Mouse (Mus musculus) layer of hippocampus, adult 18-20 months (tissue): ENCODE data around the gene Faf2. TPM values are rescaled to one million over a fixed set of nuclear protein-coding genes. Genes with fewer than 3 reads are reported as not detected.
A peak's percentile ranks its signal among the peaks of the same experiment; 100 is the strongest.

ENCODE experiments used
- DNase-seq, 2 experiments: peaks; one replicate each; pipeline ENCODE4 v3.0.0; 2022; ENCODE audit warnings: low spot score in 2 of 2
- total RNA-seq, 2 experiments: library from RNA; stranded (reverse); gene quantifications; 2 replicates each; pipeline ENCODE4 v1.2.3; 2021

The Faf2 gene
- total RNA-seq, 2 experiments from 2014 or later, result 52.8 to 56.7 TPM

- DNase-seq, result no peak
Observed at GRCm38 (mm10) chr13:54678263-54678662, 56.7 kb downstream of the Faf2 start.

DNA sequence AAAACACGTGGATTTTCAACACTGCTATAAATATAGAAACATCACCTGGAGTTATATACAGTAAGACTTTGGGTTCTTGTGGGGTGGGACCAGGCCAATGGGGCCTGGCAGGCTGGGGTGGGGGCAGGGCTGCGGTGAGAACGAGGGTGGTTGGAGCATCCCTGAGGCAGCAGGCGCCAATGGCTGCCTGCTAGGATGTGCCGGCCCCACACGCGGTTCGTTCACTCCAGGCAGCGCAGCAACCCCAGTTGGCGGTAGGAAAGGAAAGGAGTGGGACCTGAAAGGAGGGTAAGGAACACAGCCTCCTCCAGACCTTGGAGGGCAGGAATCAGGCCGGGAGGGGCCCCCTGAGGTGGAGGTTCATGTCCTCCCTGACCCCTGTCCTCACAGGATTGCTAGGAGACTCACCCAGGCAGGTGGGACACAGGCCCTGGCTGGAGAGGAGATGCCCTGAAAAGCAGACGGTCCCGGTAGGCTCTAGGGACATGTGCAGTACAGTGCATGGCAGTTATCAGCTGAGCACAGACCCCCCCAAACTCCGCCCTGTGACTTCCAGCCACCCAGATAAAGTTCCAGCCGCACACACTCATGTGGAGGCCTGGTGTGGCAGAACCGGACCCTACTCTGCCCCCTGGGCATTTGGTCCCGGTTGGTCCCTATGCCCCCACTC lies 58.7 kb downstream of the Faf2 start:
- DNase-seq, result no peak

DNA sequence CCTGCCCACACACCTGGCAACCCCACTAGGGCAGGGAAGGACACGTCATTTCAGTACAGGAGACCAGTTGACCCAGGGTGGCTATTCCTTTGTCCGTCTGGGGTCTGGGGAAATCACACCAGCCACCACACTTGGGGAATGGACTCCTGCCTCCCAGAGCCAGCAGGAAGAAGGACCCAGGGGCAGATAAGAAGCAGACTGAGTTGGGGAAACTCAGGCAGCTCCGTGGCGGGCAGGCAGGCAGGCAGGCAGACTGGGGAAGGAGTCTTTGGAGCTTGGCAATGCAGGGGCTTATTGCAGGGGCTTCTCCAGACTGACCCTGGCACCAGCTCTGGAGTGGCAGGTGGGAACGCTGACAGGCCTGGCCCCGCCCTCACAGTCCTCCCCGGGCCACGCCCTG lies 59.7 kb downstream of the Faf2 start:
- DNase-seq, result no peak

- no peak for DNase-seq
Observed at GRCm38 (mm10) chr13:54683301-54683700, 61.7 kb downstream of the Faf2 start.

- no peak for DNase-seq
Observed at GRCm38 (mm10) chr13:54684140-54684896, 62.7 kb downstream of the Faf2 start.

- no peak for DNase-seq
Observed at GRCm38 (mm10) chr13:54685174-54685573, 63.6 kb downstream of the Faf2 start.

DNA sequence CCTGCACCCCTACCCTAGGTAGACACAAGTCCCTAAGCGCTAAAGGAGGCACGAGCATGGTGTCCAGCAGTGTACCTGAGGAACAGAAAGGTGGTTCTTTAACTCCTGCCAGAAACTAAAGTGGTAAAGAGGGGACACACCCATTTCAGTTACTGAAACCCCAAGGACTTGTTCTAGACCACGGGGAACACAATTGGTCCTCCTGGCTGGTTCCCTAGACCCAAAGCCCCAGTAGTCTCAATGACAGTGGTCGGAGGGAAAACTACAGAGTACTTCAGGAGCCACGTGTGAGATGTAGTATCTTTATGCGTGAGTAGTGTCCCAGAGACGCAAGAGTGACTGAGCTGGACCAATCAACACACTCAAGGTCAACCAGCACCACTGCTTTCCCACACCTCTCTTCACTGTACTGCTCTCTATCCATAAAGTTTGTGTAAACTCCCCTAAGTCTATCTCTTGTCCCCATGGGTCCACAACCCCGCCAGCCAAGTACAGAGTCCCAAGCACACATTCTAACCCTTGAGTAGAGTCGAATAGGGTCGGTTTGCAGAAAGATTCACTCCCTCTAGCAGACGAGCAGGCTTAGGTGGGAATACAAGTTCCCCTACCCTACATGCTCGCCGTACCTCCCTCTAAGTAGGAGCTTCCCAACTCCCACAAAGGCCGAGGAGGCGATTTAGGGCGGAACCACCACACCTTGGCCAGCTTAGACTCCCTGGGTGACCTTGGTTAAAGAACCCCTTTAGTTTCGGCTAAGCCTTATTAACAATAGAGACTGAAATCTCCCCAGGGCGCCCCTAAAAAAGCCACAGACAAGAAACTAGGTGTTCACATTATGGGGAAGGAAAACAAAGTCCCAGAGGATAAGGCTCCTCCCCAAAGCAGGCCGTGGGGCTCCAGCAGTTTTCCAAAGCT lies 64.8 kb downstream of the Faf2 start:
- DNase-seq, result no peak

DNA sequence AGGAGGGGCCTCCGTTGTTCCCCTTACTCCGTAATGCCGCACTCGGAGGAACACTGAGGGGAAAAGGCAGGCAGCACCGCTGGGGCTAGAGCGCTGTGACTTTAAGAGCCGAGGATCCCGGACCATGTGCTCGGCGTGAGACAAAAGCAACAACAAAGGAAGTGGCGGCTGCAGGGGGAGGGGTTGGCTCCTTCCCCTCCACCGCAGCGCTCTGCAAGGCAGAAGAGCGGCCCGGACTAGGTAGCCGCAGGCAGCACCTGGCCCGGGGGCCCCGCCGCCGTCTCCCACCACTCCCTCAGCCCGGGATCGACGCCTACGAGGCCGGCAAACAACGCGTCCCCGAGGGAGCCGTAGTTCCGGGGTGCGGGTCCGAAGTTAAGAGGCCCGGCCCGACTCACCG lies 65.5 kb downstream of the Faf2 start:
- DNase-seq, result peak; percentile 54 to 79

DNA sequence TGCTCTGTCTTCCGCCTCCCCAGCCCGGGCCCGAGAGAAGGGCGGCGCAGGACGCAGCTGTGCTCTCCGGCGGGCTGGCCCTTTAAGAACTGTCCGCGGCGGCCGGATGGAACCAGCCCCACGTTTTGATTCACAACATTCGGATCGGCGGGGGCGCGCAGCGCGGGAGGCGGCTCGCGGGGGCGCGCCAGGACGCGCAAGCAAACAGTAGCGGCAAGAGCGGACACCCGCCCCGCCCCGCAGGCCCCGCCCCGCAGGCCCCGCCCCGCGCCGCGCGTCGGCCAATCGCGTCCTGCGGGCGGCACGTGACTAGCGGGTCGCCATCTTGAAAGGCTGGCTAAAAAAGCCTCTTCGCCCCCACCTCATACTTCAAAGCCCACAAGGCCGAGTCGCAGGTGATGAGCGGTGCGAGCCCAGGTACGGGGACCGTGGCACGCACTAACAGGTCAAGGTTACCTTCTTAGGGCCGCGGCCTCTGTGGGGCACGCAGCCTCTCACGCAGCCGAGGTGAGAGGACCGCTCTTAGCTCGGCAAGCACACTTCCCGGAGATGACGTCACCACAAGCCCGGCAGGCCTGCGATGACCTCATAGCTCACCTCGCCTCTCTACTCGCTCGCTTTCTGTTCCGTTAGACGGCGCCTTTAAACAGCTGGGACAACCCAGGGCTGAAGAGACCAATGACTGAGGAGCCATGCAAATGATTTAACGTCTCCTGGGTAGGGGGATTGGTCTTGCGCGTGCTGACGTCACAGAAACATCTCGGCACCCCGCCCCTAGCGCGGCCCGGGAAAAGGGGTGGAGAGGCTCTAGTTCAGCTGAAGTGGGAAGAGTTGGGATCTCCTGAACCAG lies 66.2 kb downstream of the Faf2 start:
- DNase-seq, result peak; percentile 96 to 98

GRCm38 (mm10) chr13:54690151-54690740 lies 68.7 kb downstream of the Faf2 start:
- no peak for DNase-seq

DNA sequence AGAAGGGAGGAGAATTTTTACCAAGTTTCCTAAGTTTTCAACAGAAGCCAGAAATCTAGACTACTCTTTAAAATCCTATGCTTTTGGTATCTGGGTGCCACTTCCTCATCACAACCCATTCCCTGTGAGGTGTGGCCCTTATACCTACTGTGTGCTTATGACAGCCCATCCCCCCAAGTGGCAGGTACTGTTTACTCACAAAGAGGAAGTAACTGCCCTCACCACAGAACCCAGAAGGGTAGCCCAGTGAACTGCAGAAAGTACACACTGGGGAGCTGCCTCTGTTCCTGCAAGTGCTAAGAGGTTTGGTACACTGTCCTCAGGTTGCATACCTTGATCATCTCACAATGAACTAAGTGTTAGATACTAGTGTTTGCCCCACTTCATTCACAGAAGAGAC lies 70.2 kb downstream of the Faf2 start:
- DNase-seq, result no peak

GRCm38 (mm10) chr13:54692711-54693557 lies 71.3 kb downstream of the Faf2 start:
- DNase-seq, result no peak

DNA sequence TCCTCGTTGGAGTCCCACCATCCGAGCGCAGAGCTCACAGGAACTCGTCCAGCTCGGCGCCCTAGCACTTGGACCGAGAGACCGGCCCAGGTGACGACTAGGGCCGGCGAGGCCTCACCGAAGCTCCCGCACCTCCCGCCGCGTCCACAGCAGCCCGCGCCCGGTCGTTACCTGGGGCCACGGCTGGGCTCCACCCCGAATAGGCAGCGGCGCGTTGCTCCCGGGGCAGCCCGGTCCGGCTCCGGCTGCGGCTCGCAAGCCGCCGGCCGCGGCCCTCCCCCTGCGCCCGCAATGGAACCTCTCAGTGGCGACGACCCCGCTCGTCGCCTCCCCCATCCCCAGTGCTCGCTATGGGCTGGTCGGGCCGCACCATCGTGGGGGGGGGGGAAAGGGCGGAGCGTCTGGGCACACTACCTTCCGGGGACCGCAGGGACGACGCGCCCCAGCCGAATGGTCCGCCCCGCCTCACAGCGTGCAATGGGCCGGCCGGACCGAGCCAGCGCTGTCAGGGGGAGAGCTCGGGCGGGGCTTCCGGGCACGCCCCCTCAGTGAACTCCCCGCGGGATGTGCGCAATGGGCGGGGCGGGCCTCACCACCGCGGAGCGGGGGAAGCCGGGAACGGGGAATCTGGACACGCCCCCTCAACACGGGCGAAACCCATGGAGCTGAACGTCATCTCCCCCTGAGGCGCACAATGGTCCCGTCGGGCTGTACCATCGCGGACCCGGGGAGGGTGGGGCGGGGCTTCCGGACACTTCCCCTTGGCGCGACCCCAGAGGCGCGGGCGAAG lies 72.2 kb downstream of the Faf2 start, which contains the start of gene Rnf44:
Gene Rnf44, minus strand, starts transcription at position 350 of the 790 bp plus-strand sequence.
- DNase-seq, result peak; percentile 99

DNA sequence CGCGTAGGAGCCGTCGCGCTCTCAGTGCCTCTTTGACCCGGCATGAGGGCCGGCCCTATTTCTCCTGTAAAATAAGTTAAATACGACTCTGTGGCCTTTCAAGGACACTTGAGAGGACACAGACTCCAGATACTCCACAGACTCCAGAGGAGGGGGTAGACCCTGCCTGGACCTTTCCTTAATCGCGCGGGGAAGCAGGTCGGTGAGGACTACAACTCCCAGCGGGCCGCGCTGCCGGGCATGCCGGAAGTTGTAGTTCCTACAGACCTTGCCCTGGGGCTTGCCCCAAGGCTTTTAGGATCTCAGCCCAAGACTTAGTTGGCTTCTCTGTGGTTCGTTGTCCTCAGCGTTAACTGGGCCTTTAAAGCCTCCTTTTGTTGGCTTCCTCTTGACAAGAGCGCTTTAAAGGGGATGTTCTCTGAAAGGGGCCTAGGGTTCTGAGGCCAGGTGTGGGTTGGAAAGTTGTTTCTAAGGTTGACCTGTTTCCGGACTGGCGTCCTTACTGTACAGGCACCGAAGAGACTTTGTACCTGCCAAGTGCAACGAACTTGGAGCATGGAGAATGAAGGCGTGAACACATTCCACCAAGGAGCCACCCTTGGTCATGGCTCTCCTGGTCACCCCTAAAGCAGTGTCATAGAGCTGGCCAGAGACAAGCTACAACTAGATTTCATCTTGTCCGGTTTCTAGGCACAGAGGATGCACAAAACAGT lies 72.9 kb downstream of the Faf2 start:
- peak in 1 of 2 experiments; percentile 86 for DNase-seq

DNA sequence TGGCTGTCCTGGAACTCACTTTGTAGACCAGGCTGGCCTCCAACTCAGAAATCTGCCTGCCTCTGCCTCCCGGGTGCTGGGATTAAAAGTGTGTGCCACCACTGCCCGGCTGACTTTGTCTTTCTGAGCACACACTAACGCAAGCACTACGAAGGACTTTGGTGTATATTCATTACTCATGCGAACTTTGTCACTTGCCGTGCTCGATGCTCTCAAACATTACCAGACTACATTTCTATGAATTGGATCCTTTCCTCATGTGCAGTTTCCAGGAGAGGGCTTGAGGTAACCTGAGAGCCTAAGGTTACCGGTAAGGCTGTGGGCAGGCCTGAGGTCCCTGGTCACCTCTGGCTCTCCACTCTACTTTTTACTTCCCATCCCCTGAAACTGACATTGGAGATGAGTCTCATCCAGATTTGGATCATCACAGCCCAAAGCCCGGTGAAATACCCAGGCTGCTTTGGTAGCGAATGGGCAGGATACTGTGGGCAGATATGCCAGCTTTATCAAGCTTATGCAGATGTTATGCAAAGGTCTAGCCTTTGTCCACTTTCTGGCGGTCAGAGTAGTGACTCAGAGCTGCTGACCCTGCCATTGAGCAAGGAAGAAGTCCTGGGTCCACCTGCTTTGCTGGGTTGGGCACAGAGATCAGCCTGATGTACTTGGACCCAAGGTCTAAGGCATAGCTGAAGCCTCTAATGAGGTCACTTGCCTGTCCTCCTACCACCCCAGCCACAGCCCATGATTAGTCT lies 74.1 kb downstream of the Faf2 start:
- no peak for DNase-seq

- no peak for DNase-seq
Observed at GRCm38 (mm10) chr13:54701243-54701642, 79.7 kb downstream of the Faf2 start, which contains the start of gene Cdhr2. TSS of gene Cdhr2 (plus strand) at chr13:54701461.

DNA sequence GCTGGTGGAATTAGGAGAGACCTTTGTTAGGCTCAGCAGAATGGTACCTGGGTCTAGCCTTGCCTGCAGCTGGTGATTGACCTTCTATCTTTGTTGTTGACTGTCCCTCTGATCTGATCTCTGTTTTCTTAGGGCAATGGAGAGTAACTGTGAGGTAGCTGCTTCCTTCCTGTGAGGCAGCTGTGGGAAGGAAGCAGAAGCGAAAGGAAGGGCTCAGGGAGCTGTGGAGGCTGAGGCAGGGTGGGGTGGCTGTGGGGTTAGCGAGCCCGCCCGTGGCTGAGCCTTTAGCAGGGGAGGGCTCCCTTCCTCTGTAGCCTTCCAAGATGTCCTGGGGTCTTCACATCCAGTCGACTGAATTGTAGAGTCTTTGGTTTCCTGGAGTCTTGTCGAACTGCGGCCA lies 80.9 kb downstream of the Faf2 start:
- no peak for DNase-seq
